Mouse (Mus musculus) CH12.LX (cell line): ENCODE data around the gene Nt5m. TPM values are rescaled to one million over a fixed set of nuclear protein-coding genes. Genes with fewer than 3 reads are reported as not detected.

Source experiments
- DNase-seq: peaks from one replicate; pipeline ENCODE4 v3.0.0-alpha.2; 2013; ENCODE audit errors: extremely low read depth
- H3K27ac ChIP-seq: 2 replicates; pipeline ENCODE4 v1.5.1; 2012; ENCODE audit warnings: low read depth, mild to moderate bottlenecking, control low read depth, moderate library complexity; ENCODE audit not compliant: insufficient read depth
- H3K27me3 ChIP-seq: replicated peaks from 2 replicates; pipeline ENCODE3; 2012; ENCODE audit warnings: inconsistent platforms
- H3K36me3 ChIP-seq, 2 experiments: replicated peaks in 1 of 2; 2 replicates each; pipeline versions ENCODE3 to v1.6.1; 2012; ENCODE audit warnings: inconsistent platforms in 1 of 2, low read length in 1 of 2, mild to moderate bottlenecking in 1 of 2, mixed read lengths in 1 of 2, moderate library complexity in 1 of 2; ENCODE audit not compliant: control insufficient read depth in 1 of 2, insufficient read depth in 1 of 2
- H3K4me1 ChIP-seq, 2 experiments: 2 replicates each; pipeline ENCODE4 v1.6.1; 2012; ENCODE audit warnings: inconsistent platforms in 1 of 2, moderate library complexity in 1 of 2; ENCODE audit not compliant: insufficient read depth in 2 of 2, control insufficient read depth in 1 of 2
- H3K4me2 ChIP-seq: 2 replicates; pipeline ENCODE4 v1.6.1; 2012; ENCODE audit warnings: low read depth, mild to moderate bottlenecking, control low read depth; ENCODE audit not compliant: poor library complexity, insufficient read depth, severe bottlenecking
- H3K4me3 ChIP-seq, 3 experiments: fragments of 150-350 bp in 1 of 3; sonication (generic) in 1 of 3; replicated peaks in 1 of 3; 2 replicates each; pipeline versions ENCODE3 to v1.5.1; 2011 to 2012; ENCODE audit warnings: low read depth in 2 of 3, low read length in 2 of 3, mild to moderate bottlenecking in 2 of 3, moderate library complexity in 2 of 3, control low read depth in 1 of 3, improper control_type of control experiment in 1 of 3, inconsistent platforms in 1 of 3, mixed read lengths in 1 of 3; ENCODE audit not compliant: poor library complexity in 1 of 3
- H3K79me2 ChIP-seq: replicated peaks from 2 replicates; pipeline ENCODE4 v1.6.1; 2012; ENCODE audit warnings: mild to moderate bottlenecking, moderate library complexity; ENCODE audit not compliant: control insufficient read depth, poor library complexity, insufficient read depth, severe bottlenecking; ENCODE audit errors: extremely low read depth
- H3K9ac ChIP-seq: 2 replicates; pipeline ENCODE4 v1.6.1; 2012; ENCODE audit warnings: low read depth, mild to moderate bottlenecking, control low read depth, moderate library complexity; ENCODE audit not compliant: insufficient read depth
- H3K9me3 ChIP-seq: replicated peaks from 2 replicates; pipeline ENCODE3; 2012; ENCODE audit warnings: low read length, inconsistent platforms, mixed read lengths
- CHD1 ChIP-seq: IDR thresholded peaks from 2 replicates; pipeline ENCODE4 v1.6.1; 2012; ENCODE audit warnings: low read depth, low read length, improper control_type of control experiment, inconsistent platforms
- E2F4 ChIP-seq: IDR thresholded peaks from 2 replicates; pipeline ENCODE4 v1.6.1; 2011; ENCODE audit warnings: low read depth, low read length, improper control_type of control experiment; ENCODE audit not compliant: insufficient replicate concordance
- ELF1 ChIP-seq: IDR thresholded peaks from 2 replicates; pipeline ENCODE4 v1.6.1; 2014; ENCODE audit warnings: low read depth, mild to moderate bottlenecking, inconsistent platforms, low read length, improper control_type of control experiment
- HCFC1 ChIP-seq: IDR thresholded peaks from 2 replicates; pipeline ENCODE4 v1.6.1; 2012; ENCODE audit warnings: low read depth, mild to moderate bottlenecking, inconsistent platforms, low read length, improper control_type of control experiment
- IRF4 ChIP-seq: IDR thresholded peaks from 2 replicates; pipeline ENCODE4 v1.6.1; 2014; ENCODE audit warnings: low read depth, mild to moderate bottlenecking, inconsistent platforms, low read length, improper control_type of control experiment
- JUN ChIP-seq: IDR thresholded peaks from 2 replicates; pipeline ENCODE4 v1.6.1; 2011; ENCODE audit warnings: low read depth, mild to moderate bottlenecking, low read length, improper control_type of control experiment, moderate library complexity; ENCODE audit not compliant: insufficient read depth
- JUND ChIP-seq: conservative IDR thresholded peaks from 2 replicates; pipeline ENCODE4 v1.6.1; 2011; ENCODE audit warnings: low read depth, low read length, improper control_type of control experiment
- KAT2A ChIP-seq: IDR thresholded peaks from 2 replicates; pipeline ENCODE4 v1.6.1; 2012; ENCODE audit warnings: low read length, improper control_type of control experiment, inconsistent platforms; ENCODE audit not compliant: insufficient replicate concordance
- MAX ChIP-seq: IDR thresholded peaks from 2 replicates; pipeline ENCODE4 v1.6.1; 2011; ENCODE audit warnings: low read length, improper control_type of control experiment
- MAZ ChIP-seq: IDR thresholded peaks from 2 replicates; pipeline ENCODE4 v1.6.1; 2012; ENCODE audit warnings: low read depth, mild to moderate bottlenecking, inconsistent platforms, low read length, improper control_type of control experiment, moderate library complexity
- MXI1 ChIP-seq: IDR thresholded peaks from 2 replicates; pipeline ENCODE4 v1.6.1; 2011; ENCODE audit warnings: mild to moderate bottlenecking, low read depth, low read length, improper control_type of control experiment
- NELFE ChIP-seq: IDR thresholded peaks from 2 replicates; pipeline ENCODE4 v1.6.1; 2011; ENCODE audit warnings: low read depth, low read length, improper control_type of control experiment
- NRF1 ChIP-seq: IDR thresholded peaks from 2 replicates; pipeline ENCODE4 v1.6.1; 2014; ENCODE audit warnings: low read depth, mild to moderate bottlenecking, inconsistent platforms, low read length, improper control_type of control experiment, moderate library complexity
- PAX5 ChIP-seq: IDR thresholded peaks from 2 replicates; pipeline ENCODE4 v1.6.1; 2012; ENCODE audit warnings: low read length, inconsistent platforms, mixed read lengths
- POLR2A ChIP-seq: IDR thresholded peaks from 2 replicates; pipeline ENCODE4 v1.6.1; 2011; ENCODE audit warnings: low read depth, mild to moderate bottlenecking, improper control_type of control experiment, low read length
- POLR2AphosphoS2 ChIP-seq: IDR thresholded peaks from 2 replicates; pipeline ENCODE4 v1.6.1; 2011; ENCODE audit warnings: low read depth, low read length, improper control_type of control experiment
- RAD21 ChIP-seq: IDR thresholded peaks from 2 replicates; pipeline ENCODE4 v1.6.1; 2011; ENCODE audit warnings: low read depth, mild to moderate bottlenecking, low read length, improper control_type of control experiment, moderate library complexity
- SIN3A ChIP-seq: IDR thresholded peaks from 2 replicates; pipeline ENCODE4 v1.6.1; 2012; ENCODE audit warnings: low read length, improper control_type of control experiment, inconsistent platforms
- TBP ChIP-seq: conservative IDR thresholded peaks from 2 replicates; pipeline ENCODE4 v1.6.1; 2011; ENCODE audit warnings: low read depth, low read length, improper control_type of control experiment
- TCF12 ChIP-seq: IDR thresholded peaks from 2 replicates; pipeline ENCODE4 v1.6.1; 2014; ENCODE audit warnings: low read depth, mild to moderate bottlenecking, inconsistent platforms, low read length, improper control_type of control experiment
- UBTF ChIP-seq: IDR thresholded peaks from 2 replicates; pipeline ENCODE4 v1.6.1; 2012; ENCODE audit warnings: low read depth, mild to moderate bottlenecking, inconsistent platforms, low read length, improper control_type of control experiment, moderate library complexity
- USF1 ChIP-seq: IDR thresholded peaks from 2 replicates; pipeline ENCODE4 v1.6.1; 2014; ENCODE audit warnings: low read depth, mild to moderate bottlenecking, inconsistent platforms, low read length, improper control_type of control experiment
- ZC3H11A ChIP-seq: IDR thresholded peaks from 2 replicates; pipeline ENCODE4 v1.6.1; 2012; ENCODE audit warnings: low read depth, mild to moderate bottlenecking, inconsistent platforms, low read length, improper control_type of control experiment
- ZKSCAN1 ChIP-seq: IDR thresholded peaks from 2 replicates; pipeline ENCODE4 v1.6.1; 2012; ENCODE audit warnings: low read depth, inconsistent platforms, low read length, improper control_type of control experiment, borderline replicate concordance
- dilution Hi-C: fragments of 300-500 bp; cut with MboI; formaldehyde crosslinking; loops from 2 replicates; pipeline ENCODE4 v1.14.3; 2020; ENCODE audit warnings: low sequenced_read_pairs; ENCODE audit not compliant: extremely low pct_unique_long_range_greater_than_20kb, extremely low pct_ligation_motif_present
- in situ Hi-C: fragments of 300-500 bp; cut with MboI; formaldehyde crosslinking; loops from 3 replicates; pipeline ENCODE4 v1.14.3; 2019; ENCODE audit warnings: low sequenced_read_pairs, low pct_ligation_motif_present, low pct_unique_long_range_greater_than_20kb, mixed read lengths
- polyA plus RNA-seq: library from polyadenylated mRNA; unstranded; fragments of >175 nt; gene quantifications from 2 replicates; pipeline ENCODE4 v1.2.1, GENCODE M21; 2012; ENCODE audit warnings: low read depth; ENCODE audit not compliant: insufficient read length
- total RNA-seq, 2 experiments: library from RNA; depleted of rRNA; stranded (reverse); fragments of 300-350 nt in 1 of 2; fragments of >200 nt in 1 of 2; gene quantifications; 2 replicates each; pipeline ENCODE4 v1.2.3; 2012 to 2014

Nt5m gene
- total and polyA plus RNA-seq, 3 experiments, result 22.3 to 25.7 (median 24.3) TPM

GRCm38 (mm10) chr11:59886952-59887351 lies 47.7 kb downstream of the Nt5m start:
- no peak overlapping the region for H3K27ac ChIP-seq
- H3K79me2 ChIP-seq, result no peaks in the 10 kb centered on the region
- dilution Hi-C loops, result no loop called here
- H3K4me3 ChIP-seq, result no peak overlapping the region
- no peak for DNase-seq
- peaks cover 15% of the 10 kb centered on the region for H3K9me3 ChIP-seq
- H3K4me1 ChIP-seq, result peaks cover 2 to 21% of the 10 kb centered on the region in 2 experiments; a peak in 2 of 4 replicates
- H3K27me3 ChIP-seq, result peaks cover 1% of the 10 kb centered on the region
- no peak overlapping the region for H3K4me2 ChIP-seq
- in situ Hi-C loops, result no loop called here
- H3K9ac ChIP-seq, result no peak overlapping the region
- no peaks in the 10 kb centered on the region for H3K36me3 ChIP-seq
- TF ChIP-seq HCFC1 (no peak), MAZ (no peak), USF1 (no peak), PAX5 (no peak), POLR2A (no peak), NRF1 (no peak), MXI1 (no peak), ELF1 (no peak), IRF4 (no peak), ZKSCAN1 (no peak), CHD1 (no peak), E2F4 (no peak)

GRCm38 (mm10) chr11:59888151-59888550 lies 48.9 kb downstream of the Nt5m start:
- Histone ChIP-seq H3K9me3 (peaks cover 15% of the 10 kb centered on the region), H3K4me1 (peaks cover 2 to 25% of the 10 kb centered on the region in 2 experiments; a peak in 2 of 4 replicates), H3K9ac (no peak overlapping the region), H3K27ac (no peak overlapping the region), H3K36me3 (no peaks in the 10 kb centered on the region), H3K4me2 (no peak overlapping the region), H3K27me3 (peaks cover 1% of the 10 kb centered on the region), H3K79me2 (no peaks in the 10 kb centered on the region), H3K4me3 (no peak overlapping the region)
- DNase-seq, result no peak
- dilution Hi-C loops (no loop called here), in situ Hi-C loops (no loop called here)
- TF ChIP-seq NELFE (no peak), TBP (no peak), USF1 (no peak), POLR2AphosphoS2 (no peak), JUN (no peak), PAX5 (no peak), MAX (no peak), UBTF (no peak), KAT2A (no peak), SIN3A (no peak), HCFC1 (no peak), TCF12 (no peak), JUND (no peak), MAZ (no peak), ZC3H11A (no peak), RAD21 (no peak), E2F4 (no peak)
- TF ChIP-seq, all 38 proteins: peak for 0
